Mouse (Mus musculus) neural tube, embryonic 11.5 days (tissue): ENCODE data around the gene Myo1d. TPM values are rescaled to one million over a fixed set of nuclear protein-coding genes. Genes with fewer than 3 reads are reported as not detected.
A peak's percentile ranks its signal among the peaks of the same experiment; 100 is the strongest.

ENCODE experiments used
- ATAC-seq: fragments of 200-750 bp; cut with Nextera tagmentation; 2 replicates; pipeline ENCODE4 v1.8.0; 2017; ENCODE audit warnings: moderate number of reproducible peaks, mild to moderate bottlenecking, moderate TSS enrichment, moderate library complexity; ENCODE audit not compliant: insufficient read depth, low FRiP score, low TSS enrichment
- DNase-seq: peaks from one replicate; pipeline ENCODE4 v3.0.0-alpha.2; 2015; ENCODE audit warnings: low spot score
- H3K27ac ChIP-seq: fragments of 300-500 bp; sonication (generic); 2 replicates; pipeline ENCODE4 v1.5.1; 2014; ENCODE audit warnings: low read depth, mild to moderate bottlenecking, low read length
- H3K27me3 ChIP-seq: fragments of 300-500 bp; sonication (generic); 2 replicates; pipeline ENCODE4 v1.6.1; 2014; ENCODE audit warnings: mild to moderate bottlenecking, low read length, mixed read lengths; ENCODE audit not compliant: control insufficient read depth, insufficient read depth
- H3K36me3 ChIP-seq: fragments of 300-500 bp; sonication (generic); 2 replicates; pipeline ENCODE4 v1.6.1; 2014; ENCODE audit warnings: mild to moderate bottlenecking, low read length, moderate library complexity, mixed read lengths; ENCODE audit not compliant: control insufficient read depth, insufficient read depth
- H3K4me1 ChIP-seq: fragments of 300-500 bp; sonication (generic); 2 replicates; pipeline ENCODE4 v1.6.1; 2014; ENCODE audit warnings: low read length, mixed read lengths; ENCODE audit not compliant: control insufficient read depth, insufficient read depth
- H3K4me2 ChIP-seq: fragments of 300-500 bp; sonication (generic); 2 replicates; pipeline ENCODE4 v1.6.1; 2014; ENCODE audit warnings: low read depth, mild to moderate bottlenecking, moderate library complexity
- H3K4me3 ChIP-seq: fragments of 300-500 bp; sonication (generic); 2 replicates; pipeline ENCODE4 v1.5.1; 2014; ENCODE audit warnings: low read depth, low read length
- H3K9ac ChIP-seq: fragments of 300-500 bp; sonication (generic); 2 replicates; pipeline ENCODE4 v1.6.1; 2014; ENCODE audit warnings: mild to moderate bottlenecking, low read length
- H3K9me3 ChIP-seq: fragments of 300-500 bp; sonication (generic); 2 replicates; pipeline ENCODE4 v1.6.1; 2016; ENCODE audit warnings: low read length; ENCODE audit not compliant: control insufficient read depth
- WGBS: fragments of 180-500 bp; shearing (Covaris S2); extraction: QIAGEN DNeasy Blood & Tissue Kit; methylation state at CpG from one replicate; pipeline ENCODE4 v1.1.7; 2014; 5-methylcytosine and 5-hydroxymethylcytosine counted together
- polyA plus RNA-seq: library from polyadenylated mRNA; unstranded; fragments of >200 nt; fragmentation: Nextera tagmentation; extraction: Ambion mirVana; gene quantifications from 2 replicates; pipeline ENCODE4 v1.2.1, GENCODE M21; 2014

The Myo1d gene
- polyA plus RNA-seq, 1 experiment from 2014 or later, result 2.8 TPM

DNA sequence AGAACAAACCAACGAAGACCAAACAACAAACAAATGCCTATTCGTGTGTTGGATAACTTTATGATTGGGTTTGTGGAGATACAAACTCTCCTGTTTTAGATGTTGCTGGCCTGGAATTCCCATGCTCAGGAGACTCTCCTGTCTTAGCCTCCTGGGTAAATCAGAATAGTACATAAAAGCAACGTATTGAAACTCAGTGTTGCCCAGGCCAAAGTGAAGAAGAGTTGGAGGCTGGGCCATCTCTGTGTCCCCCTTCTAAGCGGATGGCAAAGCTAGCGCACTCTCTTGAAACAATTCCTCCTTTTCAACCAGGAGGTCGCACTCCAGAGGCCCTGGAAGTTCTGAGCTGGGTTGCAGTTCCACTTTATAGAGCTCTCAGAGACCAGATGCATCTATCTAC lies 276.5 kb downstream of the Myo1d start:
- H3K4me1 ChIP-seq, result peaks cover 35% of the 10 kb centered on the region
- DNase-seq (no peak), ATAC-seq (no peak)
- H3K36me3 ChIP-seq, result no peaks in the 10 kb centered on the region
- H3K4me2 ChIP-seq, result no peak overlapping the region
- WGBS, result 84% methylated on average over 6 of the region's 6 CpGs
- peak overlapping the region; percentile 69 for H3K27ac ChIP-seq
- no peak overlapping the region for H3K4me3 ChIP-seq
- H3K9me3 ChIP-seq, result no peaks in the 10 kb centered on the region
- H3K27me3 ChIP-seq, result no peaks in the 10 kb centered on the region
- no peak overlapping the region for H3K9ac ChIP-seq

DNA sequence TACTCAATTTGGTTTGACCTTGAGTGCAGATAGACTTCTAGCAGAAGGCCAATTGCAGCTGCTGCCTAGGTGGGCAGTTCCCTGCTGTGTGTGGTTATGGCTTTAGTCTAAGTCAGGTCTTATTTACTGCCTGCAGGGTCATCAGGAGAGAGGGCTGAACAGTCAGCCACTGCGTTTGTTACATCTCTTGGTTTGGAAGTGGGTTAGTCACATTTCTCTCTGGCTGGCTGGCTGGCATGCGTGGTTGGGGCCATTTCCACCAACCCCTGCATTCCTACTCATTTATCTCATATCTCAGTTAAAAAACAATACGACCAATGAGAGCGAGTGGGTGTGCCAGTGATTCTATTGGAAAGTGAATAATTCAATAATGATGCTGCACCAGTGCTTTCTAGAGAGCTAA lies 280.3 kb downstream of the Myo1d start:
- H3K27me3 ChIP-seq, result no peaks in the 10 kb centered on the region
- ATAC-seq (no peak), DNase-seq (no peak)
- H3K4me1 ChIP-seq, result peaks cover 30% of the 10 kb centered on the region
- H3K36me3 ChIP-seq, result no peaks in the 10 kb centered on the region
- H3K9ac ChIP-seq, result no peak overlapping the region
- no peaks in the 10 kb centered on the region for H3K9me3 ChIP-seq
- 66% methylated on average over 4 of the region's 4 CpGs for WGBS
- no peak overlapping the region for H3K4me2 ChIP-seq
- peak overlapping the region; percentile 41; the same call in 1 of the 2 replicates for H3K27ac ChIP-seq
- H3K4me3 ChIP-seq, result no peak overlapping the region

DNA sequence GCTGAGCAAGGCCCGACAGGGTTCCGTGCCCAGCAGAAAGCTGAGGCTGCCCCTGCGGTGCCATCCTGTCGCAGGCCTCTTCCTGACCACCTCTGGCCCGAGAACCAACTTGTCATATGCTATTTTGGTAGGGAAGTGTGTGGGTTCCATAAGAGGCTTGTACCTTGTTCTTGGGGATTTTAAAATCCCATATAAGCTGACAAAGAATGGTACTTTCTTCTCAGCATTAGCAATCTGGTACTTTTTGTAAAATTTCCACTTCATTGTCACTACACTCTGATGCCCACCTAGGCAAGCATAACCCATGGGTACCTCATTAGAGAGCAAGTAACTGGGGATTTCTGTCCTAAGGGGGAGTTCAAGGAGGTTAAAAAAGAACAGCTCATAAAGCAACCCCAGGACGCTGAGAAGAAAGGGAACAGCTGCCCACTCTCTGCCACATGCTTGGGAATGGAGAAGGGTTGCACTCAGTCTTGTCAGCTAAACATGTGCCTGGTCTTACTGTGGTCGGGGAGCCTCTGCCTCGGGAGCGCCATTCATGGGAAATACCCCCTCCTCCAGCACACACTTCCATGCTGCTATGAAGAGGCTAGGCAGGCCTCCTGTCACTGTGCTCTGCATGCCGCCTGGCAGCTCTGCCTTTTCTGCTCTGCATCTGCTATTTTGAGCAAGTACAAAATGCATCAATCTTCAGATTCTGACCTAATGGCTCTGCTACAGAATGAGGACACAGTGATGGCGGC lies 281.3 kb downstream of the Myo1d start:
- DNase-seq (peak; percentile 36), ATAC-seq (no peak)
- H3K9me3 ChIP-seq, result no peaks in the 10 kb centered on the region
- H3K4me2 ChIP-seq, result no peak overlapping the region
- no peaks in the 10 kb centered on the region for H3K27me3 ChIP-seq
- 0 out of 2 replicates have a peak overlapping the region, but pooled peaks have one; percentile 34 for H3K27ac ChIP-seq
- H3K4me3 ChIP-seq, result no peak overlapping the region
- H3K9ac ChIP-seq, result no peak overlapping the region
- H3K36me3 ChIP-seq, result no peaks in the 10 kb centered on the region
- 53% methylated on average over 11 of the region's 11 CpGs for WGBS
- H3K4me1 ChIP-seq, result peaks cover 21% of the 10 kb centered on the region

- WGBS, result 89% methylated on average over 10 of the region's 10 CpGs
- H3K9ac ChIP-seq, result no peak overlapping the region
- H3K27ac ChIP-seq, result no peak overlapping the region
- ATAC-seq (no peak), DNase-seq (no peak)
- H3K4me2 ChIP-seq, result no peak overlapping the region
- peaks cover 19% of the 10 kb centered on the region for H3K4me1 ChIP-seq
- H3K4me3 ChIP-seq, result no peak overlapping the region
- no peaks in the 10 kb centered on the region for H3K27me3 ChIP-seq
- H3K36me3 ChIP-seq, result no peaks in the 10 kb centered on the region
- no peaks in the 10 kb centered on the region for H3K9me3 ChIP-seq
Measured at GRCm38 (mm10) chr11:80497225-80497919, 282.5 kb downstream of the Myo1d start.

DNA sequence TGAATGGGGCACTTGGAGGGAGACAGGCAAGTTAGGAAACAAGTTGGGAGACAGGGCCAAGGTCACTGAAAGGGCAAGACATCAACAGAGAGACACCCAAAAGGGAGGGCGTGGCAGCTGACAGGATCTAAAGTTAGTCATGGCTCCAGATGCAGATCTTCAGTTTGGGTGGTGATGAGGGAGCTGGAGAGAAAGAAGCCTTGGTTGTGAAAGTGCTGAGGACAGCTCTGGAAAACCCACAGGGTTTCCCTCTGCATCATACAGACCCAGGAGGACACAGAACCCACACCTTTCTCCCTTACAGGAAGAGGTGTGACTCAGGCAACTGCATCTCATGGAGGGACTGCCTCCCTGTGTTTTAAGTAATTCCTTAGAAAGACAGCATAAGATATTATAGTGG lies 283.2 kb downstream of the Myo1d start:
- Histone ChIP-seq H3K4me1 (peaks cover 19% of the 10 kb centered on the region), H3K4me2 (no peak overlapping the region), H3K27ac (no peak overlapping the region), H3K27me3 (no peaks in the 10 kb centered on the region), H3K36me3 (no peaks in the 10 kb centered on the region), H3K4me3 (no peak overlapping the region), H3K9ac (no peak overlapping the region), H3K9me3 (no peaks in the 10 kb centered on the region)
- 75% methylated on average over 1 of the region's 1 CpGs for WGBS
- no peak for DNase-seq
- no peak for ATAC-seq

DNA sequence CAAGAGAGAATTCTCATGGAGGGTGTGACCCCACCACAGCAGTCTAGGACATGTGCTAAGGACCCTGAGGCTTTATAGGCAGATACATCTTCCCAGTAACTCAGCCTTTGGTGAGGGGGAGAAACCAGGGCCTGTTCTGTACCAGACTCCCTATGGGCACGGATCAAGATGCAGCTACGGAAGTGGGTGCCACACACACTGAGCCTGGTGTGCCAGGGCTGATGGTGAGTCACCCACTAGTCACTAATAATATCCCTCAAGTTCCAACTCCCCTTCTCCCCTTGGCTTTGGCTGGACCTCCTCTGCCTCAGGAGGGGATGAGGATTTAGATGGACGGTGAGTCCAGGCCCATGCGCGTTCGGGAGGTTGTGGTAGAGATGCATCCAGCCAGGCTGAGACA lies 283.9 kb downstream of the Myo1d start:
- H3K4me2 ChIP-seq, result no peak overlapping the region
- no peaks in the 10 kb centered on the region for H3K36me3 ChIP-seq
- ATAC-seq (no peak), DNase-seq (no peak)
- no peak overlapping the region for H3K4me3 ChIP-seq
- no peak overlapping the region for H3K9ac ChIP-seq
- no peaks in the 10 kb centered on the region for H3K9me3 ChIP-seq
- H3K4me1 ChIP-seq, result peaks cover 19% of the 10 kb centered on the region
- H3K27me3 ChIP-seq, result no peaks in the 10 kb centered on the region
- no peak overlapping the region for H3K27ac ChIP-seq
- WGBS, result 81% methylated on average over 6 of the region's 6 CpGs

GRCm38 (mm10) chr11:80494852-80495251 lies 285.0 kb downstream of the Myo1d start:
- no peak overlapping the region for H3K4me3 ChIP-seq
- H3K27ac ChIP-seq, result no peak overlapping the region
- H3K27me3 ChIP-seq, result no peaks in the 10 kb centered on the region
- 79% methylated on average over 9 of the region's 9 CpGs for WGBS
- H3K4me1 ChIP-seq, result peaks cover 14% of the 10 kb centered on the region
- ATAC-seq (no peak), DNase-seq (no peak)
- no peaks in the 10 kb centered on the region for H3K9me3 ChIP-seq
- no peak overlapping the region for H3K4me2 ChIP-seq
- no peaks in the 10 kb centered on the region for H3K36me3 ChIP-seq
- H3K9ac ChIP-seq, result no peak overlapping the region

GRCm38 (mm10) chr11:80493186-80493585 lies 286.6 kb downstream of the Myo1d start:
- Histone ChIP-seq H3K9me3 (no peaks in the 10 kb centered on the region), H3K27me3 (no peaks in the 10 kb centered on the region), H3K4me1 (peaks cover 10% of the 10 kb centered on the region), H3K9ac (no peak overlapping the region), H3K4me2 (no peak overlapping the region), H3K27ac (no peak overlapping the region), H3K36me3 (no peaks in the 10 kb centered on the region), H3K4me3 (no peak overlapping the region)
- WGBS, result 93% methylated on average over 5 of the region's 5 CpGs
- DNase-seq, result no peak
- ATAC-seq, result no peak

DNA sequence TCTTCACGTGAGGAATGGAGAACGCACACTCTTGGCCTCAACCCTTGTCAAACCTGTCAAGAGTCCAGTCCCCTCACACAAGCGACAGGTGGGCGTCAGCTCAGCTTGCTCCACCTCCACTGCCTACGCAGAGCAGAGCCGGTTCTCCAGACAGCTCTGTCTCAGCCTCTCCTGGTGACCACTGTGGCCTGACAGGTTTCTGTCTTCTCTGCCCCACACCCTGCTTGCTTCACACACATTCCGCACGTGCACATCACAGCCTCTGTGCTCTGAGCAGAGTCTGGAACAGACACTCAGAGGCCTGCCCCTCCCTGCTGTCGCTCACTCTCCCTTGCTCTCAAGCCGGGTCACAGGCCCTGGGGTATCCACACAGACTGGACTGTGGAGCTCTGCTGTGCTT lies 289.0 kb downstream of the Myo1d start:
- Histone ChIP-seq H3K27me3 (no peaks in the 10 kb centered on the region), H3K4me2 (no peak overlapping the region), H3K4me3 (no peak overlapping the region), H3K27ac (no peak overlapping the region), H3K9ac (no peak overlapping the region), H3K9me3 (no peaks in the 10 kb centered on the region), H3K4me1 (peaks cover 10% of the 10 kb centered on the region; the same call in 1 of the 2 replicates), H3K36me3 (no peaks in the 10 kb centered on the region)
- ATAC-seq, result no peak
- WGBS, result 82% methylated on average over 10 of the region's 10 CpGs
- DNase-seq, result no peak
